Mouse (Mus musculus): Measurements from ENCODE around the gene Ccnl2. TPM values are rescaled to one million over a fixed set of nuclear protein-coding genes. Genes with fewer than 3 reads are reported as not detected.
"Not testable (repeated sequence)": the region's sequence is repeated elsewhere in the genome, so short reads cannot be mapped to it uniquely, and the experiment has no call there.

The Ccnl2 gene
- total RNA-seq, 2 experiments from 2014 or later = 19.7 to 23.7 TPM

GRCm38 (mm10) chr4:155788300-155788699 lies 24.0 kb upstream of the Ccnl2 start:
- intact Hi-C loops (cut with DNase I) = no loop called here
- no peak for DNase-seq

GRCm38 (mm10) chr4:155788833-155789232 lies 23.5 kb upstream of the Ccnl2 start:
- intact Hi-C loops (cut with DNase I); DNase-seq: not testable (repeated sequence)

- no peak for DNase-seq
- intact Hi-C loops (cut with DNase I) = no loop called here
Observed at GRCm38 (mm10) chr4:155790021-155790489, 22.2 kb upstream of the Ccnl2 start, which contains the start of gene Ankrd65. Gene Ankrd65 (plus strand): TSS chr4:155790439.

GRCm38 (mm10) chr4:155790650-155791161 lies 21.6 kb upstream of the Ccnl2 start:
- intact Hi-C loops (cut with DNase I) = no loop called here
- no peak for DNase-seq

GRCm38 (mm10) chr4:155791240-155791933 lies 20.9 kb upstream of the Ccnl2 start:
- intact Hi-C loops (cut with DNase I) = no loop called here

GRCm38 (mm10) chr4:155793730-155794129 lies 18.6 kb upstream of the Ccnl2 start:
- DNase-seq = no peak
- intact Hi-C loops (cut with DNase I) = no loop called here

More at GRCm38 (mm10) chr4:155791240-155791933, 20.9 kb upstream of the Ccnl2 start:
- DNase-seq = no peak

- intact Hi-C loops (cut with DNase I) = no loop called here
- no peak for DNase-seq
Observed at GRCm38 (mm10) chr4:155802075-155802474, 10.2 kb upstream of the Ccnl2 start.

GRCm38 (mm10) chr4:155802741-155803339 lies 9.4 kb upstream of the Ccnl2 start, which contains the start of gene Mrpl20:
Gene Mrpl20 (plus strand): TSS chr4:155802878.
- intact Hi-C loops (cut with DNase I) = no loop called here

GRCm38 (mm10) chr4:155803340-155804041 lies 8.8 kb upstream of the Ccnl2 start:
- intact Hi-C loops (cut with DNase I) = no loop called here
- peak; percentile 95 to 96 for DNase-seq

More at GRCm38 (mm10) chr4:155802741-155803339, 9.4 kb upstream of the Ccnl2 start, which contains the start of gene Mrpl20:
- DNase-seq = no peak

- intact Hi-C loops (cut with DNase I) = no loop called here
- no peak for DNase-seq
Observed at GRCm38 (mm10) chr4:155807841-155808240, 4.4 kb upstream of the Ccnl2 start.

GRCm38 (mm10) chr4:155812665-155813181 lies 434 bp downstream of the Ccnl2 start:
- DNase-seq = no peak
- intact Hi-C loops (cut with DNase I) = no loop called here

GRCm38 (mm10) chr4:155817533-155817932 lies 5.2 kb downstream of the Ccnl2 start:
- intact Hi-C loops (cut with DNase I) = no loop called here
- no peak for DNase-seq

GRCm38 (mm10) chr4:155821025-155821424 lies 8.7 kb downstream of the Ccnl2 start:
- intact Hi-C loops (cut with DNase I) = no loop called here
- DNase-seq = no peak

- DNase-seq = no peak
- intact Hi-C loops (cut with DNase I) = no loop called here
Observed at GRCm38 (mm10) chr4:155823443-155823842, 11.2 kb downstream of the Ccnl2 start.

GRCm38 (mm10) chr4:155829866-155830265 lies 17.6 kb downstream of the Ccnl2 start:
- intact Hi-C loops (cut with DNase I) = no loop called here
- DNase-seq = no peak

GRCm38 (mm10) chr4:155830596-155830995 lies 18.3 kb downstream of the Ccnl2 start:
- DNase-seq = no peak
- intact Hi-C loops (cut with DNase I) = no loop called here

- DNase-seq = peak; percentile 91 to 95
- intact Hi-C loops (cut with DNase I) = no loop called here
Observed at GRCm38 (mm10) chr4:155831205-155831766, 19.0 kb downstream of the Ccnl2 start, which contains the start of gene Aurkaip1. Gene Aurkaip1 (plus strand): TSS chr4:155831272.

- no peak for DNase-seq
- intact Hi-C loops (cut with DNase I) = no loop called here
Observed at GRCm38 (mm10) chr4:155831831-155832230, 19.5 kb downstream of the Ccnl2 start.

GRCm38 (mm10) chr4:155832321-155832720 lies 20.0 kb downstream of the Ccnl2 start:
- intact Hi-C loops (cut with DNase I) = no loop called here
- DNase-seq = no peak

GRCm38 (mm10) chr4:155833234-155833633 lies 20.9 kb downstream of the Ccnl2 start:
- DNase-seq = no peak
- intact Hi-C loops (cut with DNase I) = no loop called here

Measured in gastrocnemius, postnatal 36 days (tissue).